Mouse (Mus musculus): ENCODE measurements around the gene Kif5a.

DNA sequence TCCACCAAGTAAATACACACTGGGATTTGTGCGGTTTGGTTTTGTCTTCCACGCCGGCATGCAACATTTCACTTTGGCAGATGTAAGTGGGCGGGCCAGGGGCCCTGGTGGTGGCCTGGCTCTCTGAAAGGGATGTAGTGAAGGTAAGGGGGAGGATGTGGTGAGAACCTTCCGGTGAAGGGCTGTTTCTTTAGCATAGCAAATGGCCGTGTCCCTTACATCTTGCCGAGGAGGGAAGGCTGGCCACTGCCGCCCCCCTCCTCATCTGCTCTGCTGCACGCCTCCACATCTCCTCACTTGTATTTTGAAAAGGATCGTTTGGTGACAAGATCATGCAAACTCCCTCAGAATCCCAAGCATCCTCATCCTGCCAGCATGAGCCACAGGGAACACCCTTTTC is 37.4 kb downstream of the Kif5a start:
- no peak for TF ChIP-seq CTCF (conservative IDR thresholded peaks at IDR 0.05; ENCODE audit: low read length)
- TF ChIP-seq NANOG (IDR thresholded peaks at IDR 0.05; ENCODE audit: borderline replicate concordance, low read length): no peak
- no peak for TF ChIP-seq POU5F1 (IDR thresholded peaks at IDR 0.05; ENCODE audit: borderline replicate concordance, low read length)
